Comparison of ENCODE assay signal across 20 mouse cellular contexts in genomic region chr19:60871366-60871765, GRCm38 (mm10). TPM values are rescaled to one million over a fixed set of nuclear protein-coding genes. Genes with fewer than 3 reads are reported as not detected.
DNase-seq lines count a peak whose midpoint lies in the region; ATAC-seq and TF ChIP-seq lines count a peak whose summit lies in the region.
"Had no signal": no experiment of that assay in that cellular context is flagged by ENCODE, and none has a peak within 500 bp of the region (broad histone marks: within the 10 kb centered on the region; RNA-seq: fewer than 3 reads in every experiment).

No protein-coding gene starts in this region.

- dilution Hi-C loops in CH12.LX (cut with MboI; ENCODE audit: extremely low pct_ligation_motif_present, extremely low pct_unique_long_range_greater_than_20kb, low sequenced_read_pairs): no loop called here

- H3K4me1 ChIP-seq in heart, embryonic 12.5 days (replicated peaks): peaks cover 16% of the 10 kb centered on the region
- peaks cover 5 to 26% of the 10 kb centered on the region in 2 experiments; a peak in 3 of 4 replicates for H3K4me1 ChIP-seq in CH12.LX (ENCODE audit: control insufficient read depth in 1 of 2, insufficient read depth in 2 of 2)
- H3K4me1 ChIP-seq in liver, embryonic 12.5 days: peaks cover 49% of the 10 kb centered on the region
- peaks cover 29% of the 10 kb centered on the region for H3K4me1 ChIP-seq in liver, embryonic 16.5 days (ENCODE audit: control insufficient read depth, low read depth, low read length)
- no peaks in the 10 kb centered on the region for H3K4me1 ChIP-seq in intestine, embryonic 15.5 days (replicated peaks)

- no peaks in the 10 kb centered on the region for H3K9me3 ChIP-seq in heart, embryonic 12.5 days (replicated peaks)
- H3K9me3 ChIP-seq in CH12.LX (replicated peaks; ENCODE audit: low read length): no peaks in the 10 kb centered on the region
- no peaks in the 10 kb centered on the region for H3K9me3 ChIP-seq in liver, embryonic 12.5 days (replicated peaks)
- H3K9me3 ChIP-seq in liver, embryonic 16.5 days (replicated peaks; ENCODE audit: control insufficient read depth, low read length): no peaks in the 10 kb centered on the region
- no peaks in the 10 kb centered on the region for H3K9me3 ChIP-seq in intestine, embryonic 15.5 days
- H3K9me3 ChIP-seq: forebrain, embryonic 15.5 days; hindbrain, embryonic 10.5 days had no signal

- TF ChIP-seq CTCF in CH12.LX (conservative IDR thresholded peaks at IDR 0.05 in 1 of 2, IDR thresholded peaks at IDR 0.05 in 1 of 2; ENCODE audit: low read depth in 2 of 2, low read length in 2 of 2): no peak

- H3K4me2 ChIP-seq in heart, embryonic 12.5 days: peak overlapping the region; percentile 38; the same call in 1 of the 2 replicates
- 0 out of 2 replicates have a peak overlapping the region, but pooled peaks have one; percentile 14 for H3K4me2 ChIP-seq in CH12.LX (ENCODE audit: insufficient read depth, low read depth, poor library complexity, severe bottlenecking)
- peak overlapping the region; percentile 76 for H3K4me2 ChIP-seq in liver, embryonic 12.5 days
- peak overlapping the region; percentile 80 for H3K4me2 ChIP-seq in liver, embryonic 16.5 days (ENCODE audit: low read depth, low read length)
- no peak overlapping the region for H3K4me2 ChIP-seq in intestine, embryonic 15.5 days (replicated peaks)
- H3K4me2 ChIP-seq: forebrain, embryonic 15.5 days; hindbrain, embryonic 14.5 days had no signal

- no peak for TF ChIP-seq EP300 in CH12.LX (IDR thresholded peaks at IDR 0.05; ENCODE audit: low read length)

- no peak for ATAC-seq in heart, embryonic 12.5 days (ENCODE audit: insufficient number of reproducible peaks, low FRiP score)
- no peak for ATAC-seq in liver, embryonic 12.5 days
- no peak for ATAC-seq in liver, embryonic 16.5 days (ENCODE audit: low read depth)
- ATAC-seq in intestine, embryonic 15.5 days: no peak
- ATAC-seq: activated CD4-positive, CD25-positive, alpha-beta regulatory T cell, adult 4 months; forebrain, embryonic 15.5 days; intestine, embryonic 16.5 days; Patski had no signal

- no peaks in the 10 kb centered on the region for H3K27me3 ChIP-seq in heart, embryonic 12.5 days (replicated peaks)
- no peaks in the 10 kb centered on the region for H3K27me3 ChIP-seq in CH12.LX (replicated peaks)
- no peaks in the 10 kb centered on the region for H3K27me3 ChIP-seq in liver, embryonic 12.5 days (replicated peaks)
- no peaks in the 10 kb centered on the region for H3K27me3 ChIP-seq in liver, embryonic 16.5 days (ENCODE audit: control insufficient read depth, insufficient read depth, low read depth, low read length)
- no peaks in the 10 kb centered on the region for H3K27me3 ChIP-seq in intestine, embryonic 15.5 days (replicated peaks)
- H3K27me3 ChIP-seq: forebrain, embryonic 15.5 days; Patski had no signal

- WGBS in heart, embryonic 12.5 days: 86% methylated on average over 5 of the region's 5 CpGs
- WGBS in liver, embryonic 12.5 days (ENCODE audit: insufficient replicate concordance): 84% methylated on average over 5 of the region's 5 CpGs
- WGBS in liver, embryonic 16.5 days (ENCODE audit: insufficient replicate concordance): 74% methylated on average over 5 of the region's 5 CpGs
- 90% methylated on average over 5 of the region's 5 CpGs for WGBS in intestine, embryonic 15.5 days

- peaks cover 50% of the 10 kb centered on the region for H3K36me3 ChIP-seq in heart, embryonic 12.5 days
- peaks cover 26 to 50% of the 10 kb centered on the region in 2 experiments for H3K36me3 ChIP-seq in CH12.LX (replicated peaks in 1 of 2; ENCODE audit: control insufficient read depth in 1 of 2, insufficient read depth in 1 of 2, low read length in 1 of 2)
- H3K36me3 ChIP-seq in liver, embryonic 12.5 days: peaks cover 65% of the 10 kb centered on the region
- H3K36me3 ChIP-seq in liver, embryonic 16.5 days (ENCODE audit: control insufficient read depth, insufficient read depth): peaks cover 38% of the 10 kb centered on the region
- peaks cover 5% of the 10 kb centered on the region; the same call in 1 of the 2 replicates for H3K36me3 ChIP-seq in intestine, embryonic 15.5 days

- no peak for DNase-seq in heart, adult 8-10 months (ENCODE audit: low spot score)
- no peak for DNase-seq in CH12.LX (ENCODE audit: extremely low read depth)
- DNase-seq in urinary bladder, adult 2 months (ENCODE audit: low spot score): no peak
- DNase-seq: adrenal gland, postnatal 14 days; cerebellum, adult 18-20 months; cerebellum, adult 9-11 months; cerebellum, postnatal 36 days; gastrocnemius, postnatal 10 days; heart, adult 18-20 months; heart, postnatal 14 days had no signal

- H3K9ac ChIP-seq in heart, embryonic 12.5 days: no peak overlapping the region
- no peak overlapping the region; the same call in 1 of the 2 replicates for H3K9ac ChIP-seq in CH12.LX (ENCODE audit: insufficient read depth, low read depth)
- peak overlapping the region; percentile 91 for H3K9ac ChIP-seq in liver, embryonic 12.5 days
- H3K9ac ChIP-seq in liver, embryonic 16.5 days (ENCODE audit: low read depth, low read length): peak overlapping the region; percentile 88
- no peak overlapping the region for H3K9ac ChIP-seq in intestine, embryonic 15.5 days
- H3K9ac ChIP-seq: forebrain, embryonic 15.5 days; hindbrain, embryonic 14.5 days had no signal

- no peak overlapping the region for H3K27ac ChIP-seq in heart, embryonic 12.5 days (ENCODE audit: poor library complexity, severe bottlenecking)
- H3K27ac ChIP-seq in CH12.LX (ENCODE audit: insufficient read depth, low read depth): no peak overlapping the region
- H3K27ac ChIP-seq in liver, embryonic 12.5 days: peak overlapping the region; percentile 96
- H3K27ac ChIP-seq in liver, embryonic 16.5 days (ENCODE audit: low read length): peak overlapping the region; percentile 94
- no peak overlapping the region for H3K27ac ChIP-seq in intestine, embryonic 15.5 days
- H3K27ac ChIP-seq: forebrain, embryonic 15.5 days; hindbrain, embryonic 10.5 days; hindbrain, embryonic 14.5 days had no signal

- peak overlapping the region; percentile 9; the same call in 1 of the 2 replicates for H3K4me3 ChIP-seq in heart, embryonic 12.5 days
- no peak overlapping the region for H3K4me3 ChIP-seq in CH12.LX (replicated peaks in 1 of 3; ENCODE audit: low read depth in 2 of 3, low read length in 2 of 3, poor library complexity in 1 of 3)
- H3K4me3 ChIP-seq in liver, embryonic 12.5 days: peak overlapping the region; percentile 92
- H3K4me3 ChIP-seq in liver, embryonic 16.5 days (ENCODE audit: low read depth, low read length): peak overlapping the region; percentile 82
- H3K4me3 ChIP-seq in intestine, embryonic 15.5 days (replicated peaks): no peak overlapping the region
- H3K4me3 ChIP-seq: forebrain, embryonic 15.5 days; hindbrain, embryonic 10.5 days had no signal

- TF ChIP-seq RAD21 in CH12.LX (IDR thresholded peaks at IDR 0.05; ENCODE audit: low read depth, low read length): no peak

- in situ Hi-C loops in CH12.LX (cut with MboI; ENCODE audit: low pct_ligation_motif_present, low pct_unique_long_range_greater_than_20kb, low sequenced_read_pairs): no loop called here

- peaks cover 39% of the 10 kb centered on the region for H3K79me2 ChIP-seq in CH12.LX (replicated peaks; ENCODE audit: control insufficient read depth, extremely low read depth, insufficient read depth, poor library complexity, severe bottlenecking)

- TF ChIP-seq POLR2A in CH12.LX (IDR thresholded peaks at IDR 0.05; ENCODE audit: low read depth, low read length): no peak

RNA-seq across cellular contexts. Expression of gene Prdx3, which starts 3.0 kb away (rescaled TPM):
- polyA plus RNA-seq in heart, embryonic 12.5 days (2016; fragmentation: Nextera tagmentation; extraction: Ambion mirVana): 176 TPM in 2 replicates
- total RNA-seq in heart, adult 8-10 months (2022): 100 to 1,000 TPM; 388 to 412 (median 399) TPM
- total RNA-seq in CH12.LX (2012; rRNA removed) (180 and 210 TPM in 2 replicates), CH12.LX (2014; rRNA removed) (414 and 427 TPM in 2 replicates)
- polyA plus RNA-seq in CH12.LX (2012; ENCODE audit: insufficient read length, low read depth): 230 and 246 TPM in 2 replicates
- 417 TPM in 2 replicates for polyA plus RNA-seq in liver, embryonic 12.5 days (2016; fragmentation: Nextera tagmentation; extraction: Ambion mirVana)
- polyA plus RNA-seq in liver, embryonic 16.5 days (2015; fragmentation: Nextera tagmentation; extraction: Ambion mirVana): 326 and 354 TPM in 2 replicates
- polyA plus RNA-seq in intestine, embryonic 15.5 days (2015; fragmentation: Nextera tagmentation; extraction: Ambion mirVana): 150 and 158 TPM in 2 replicates
- polyA plus RNA-seq in urinary bladder, adult 2 months (2012; rRNA removed): 136 and 171 TPM in 2 replicates

RNA-seq across cellular contexts. Expression of gene Sfxn4, which starts 10.1 kb away (rescaled TPM):
- 7.2 and 7.4 TPM in 2 replicates for polyA plus RNA-seq in heart, embryonic 12.5 days (2016; fragmentation: Nextera tagmentation; extraction: Ambion mirVana)
- 10 to 100 TPM in 1 of 4 experiments, 1 to 10 TPM in 3; 6.9 to 10.8 (median 8.9) TPM for total RNA-seq in heart, adult 8-10 months (2022)
- total RNA-seq in CH12.LX (2012; rRNA removed) (1.9 and 2.2 TPM in 2 replicates), CH12.LX (2014; rRNA removed) (3.5 and 3.9 TPM in 2 replicates)
- 3.1 and 3.8 TPM in 2 replicates for polyA plus RNA-seq in CH12.LX (2012; ENCODE audit: insufficient read length, low read depth)
- polyA plus RNA-seq in liver, embryonic 12.5 days (2016; fragmentation: Nextera tagmentation; extraction: Ambion mirVana): 1.7 and 1.8 TPM in 2 replicates
- 0.76 and 0.81 TPM in 2 replicates for polyA plus RNA-seq in liver, embryonic 16.5 days (2015; fragmentation: Nextera tagmentation; extraction: Ambion mirVana)
- polyA plus RNA-seq in intestine, embryonic 15.5 days (2015; fragmentation: Nextera tagmentation; extraction: Ambion mirVana): 4.1 and 5.0 TPM in 2 replicates
- 6.4 and 9.0 TPM in 2 replicates for polyA plus RNA-seq in urinary bladder, adult 2 months (2012; rRNA removed)

RNA-seq across cellular contexts. Expression of gene Grk5, which starts 18.2 kb away (rescaled TPM):
- 4.7 and 5.1 TPM in 2 replicates for polyA plus RNA-seq in heart, embryonic 12.5 days (2016; fragmentation: Nextera tagmentation; extraction: Ambion mirVana)
- 10 to 100 TPM; 21.4 to 45.5 (median 35.8) TPM for total RNA-seq in heart, adult 8-10 months (2022)
- total RNA-seq in CH12.LX (2012; rRNA removed) (5.7 and 7.7 TPM in 2 replicates), CH12.LX (2014; rRNA removed) (7.4 and 7.6 TPM in 2 replicates)
- polyA plus RNA-seq in CH12.LX (2012; ENCODE audit: insufficient read length, low read depth): 11.5 and 12.7 TPM in 2 replicates
- 1.2 and 1.5 TPM in 2 replicates for polyA plus RNA-seq in liver, embryonic 12.5 days (2016; fragmentation: Nextera tagmentation; extraction: Ambion mirVana)
- 0.56 and 0.72 TPM in 2 replicates for polyA plus RNA-seq in liver, embryonic 16.5 days (2015; fragmentation: Nextera tagmentation; extraction: Ambion mirVana)
- 1.5 and 2.0 TPM in 2 replicates for polyA plus RNA-seq in intestine, embryonic 15.5 days (2015; fragmentation: Nextera tagmentation; extraction: Ambion mirVana)
- polyA plus RNA-seq in urinary bladder, adult 2 months (2012; rRNA removed): 6.4 and 7.1 TPM in 2 replicates

RNA-seq across cellular contexts. Expression of gene Fam45a, which starts 60.0 kb away (rescaled TPM):
- polyA plus RNA-seq in heart, embryonic 12.5 days (2016; fragmentation: Nextera tagmentation; extraction: Ambion mirVana): 22.3 and 25.9 TPM in 2 replicates
- total RNA-seq in heart, adult 8-10 months (2022): 10 to 100 TPM; 13.1 to 19.7 (median 16.1) TPM
- 16.2 TPM in 2 replicates for total RNA-seq in CH12.LX (2012; rRNA removed)
- 24.4 and 29.8 TPM in 2 replicates for total RNA-seq in CH12.LX (2014; rRNA removed)
- 27.3 and 35.2 TPM in 2 replicates for polyA plus RNA-seq in CH12.LX (2012; ENCODE audit: insufficient read length, low read depth)
- polyA plus RNA-seq in liver, embryonic 12.5 days (2016; fragmentation: Nextera tagmentation; extraction: Ambion mirVana): 25.4 and 25.7 TPM in 2 replicates
- polyA plus RNA-seq in liver, embryonic 16.5 days (2015; fragmentation: Nextera tagmentation; extraction: Ambion mirVana): 21.0 and 21.1 TPM in 2 replicates
- 32.0 TPM in 2 replicates for polyA plus RNA-seq in intestine, embryonic 15.5 days (2015; fragmentation: Nextera tagmentation; extraction: Ambion mirVana)
- 31.2 and 34.0 TPM in 2 replicates for polyA plus RNA-seq in urinary bladder, adult 2 months (2012; rRNA removed)

Comparison
In these comparisons a context has a peak if more than half of its experiments do, and no peak if none do; other contexts are left out.
1. H3K27ac ChIP-seq: peak in liver, embryonic 12.5 days (single experiment) and liver, embryonic 16.5 days (single experiment); none in heart, embryonic 12.5 days (single experiment), CH12.LX (single experiment) and intestine, embryonic 15.5 days (single experiment).
2. H3K4me3 ChIP-seq: peak in heart, embryonic 12.5 days (single experiment), liver, embryonic 12.5 days (single experiment) and liver, embryonic 16.5 days (single experiment); none in CH12.LX (0 of 3) and intestine, embryonic 15.5 days (single experiment).
3. H3K9ac ChIP-seq: peak in liver, embryonic 12.5 days (single experiment) and liver, embryonic 16.5 days (single experiment); none in heart, embryonic 12.5 days (single experiment), CH12.LX (single experiment) and intestine, embryonic 15.5 days (single experiment).